Mouse (Mus musculus) embryonic facial prominence, embryonic 14.5 days (tissue): ENCODE measurements around the gene Abhd16b. TPM values are rescaled to one million over a fixed set of nuclear protein-coding genes. Genes with fewer than 3 reads are reported as not detected.
"Not testable (repeated sequence)": the region's sequence is repeated elsewhere in the genome, so short reads cannot be mapped to it uniquely, and the experiment has no call there.

Source experiments
- ATAC-seq: fragments of 200-750 bp; cut with Nextera tagmentation; 2 replicates; pipeline ENCODE4 v1.8.0; 2017; ENCODE audit warnings: low read depth, moderate number of reproducible peaks, moderate TSS enrichment
- DNase-seq: peaks from one replicate; pipeline ENCODE4 v3.0.0-alpha.2; 2015; ENCODE audit warnings: low spot score
- H3K27ac ChIP-seq: fragments of 300-500 bp; sonication (generic); replicated peaks from 2 replicates; pipeline ENCODE4 v1.5.1; 2014; ENCODE audit warnings: low read depth, mild to moderate bottlenecking, low read length, moderate library complexity
- H3K27me3 ChIP-seq: fragments of 300-500 bp; sonication (generic); replicated peaks from 2 replicates; pipeline ENCODE4 v1.6.1; 2014; ENCODE audit warnings: low read length; ENCODE audit not compliant: control insufficient read depth, insufficient read depth
- H3K36me3 ChIP-seq: fragments of 300-500 bp; sonication (generic); 2 replicates; pipeline ENCODE4 v1.6.1; 2014; ENCODE audit warnings: low read length, mixed read lengths; ENCODE audit not compliant: control insufficient read depth, insufficient read depth
- H3K4me1 ChIP-seq: fragments of 300-500 bp; sonication (generic); 2 replicates; pipeline ENCODE4 v1.6.1; 2014; ENCODE audit warnings: antibody characterized with exemption, low read length; ENCODE audit not compliant: control insufficient read depth, insufficient read depth
- H3K4me2 ChIP-seq: fragments of 300-500 bp; sonication (generic); 2 replicates; pipeline ENCODE4 v1.6.1; 2014; ENCODE audit warnings: low read depth, mild to moderate bottlenecking, low read length, moderate library complexity, mixed read lengths
- H3K4me3 ChIP-seq: fragments of 300-500 bp; sonication (generic); 2 replicates; pipeline ENCODE4 v1.5.1; 2014; ENCODE audit warnings: low read depth, mild to moderate bottlenecking, low read length
- H3K9ac ChIP-seq: fragments of 300-500 bp; sonication (generic); 2 replicates; pipeline ENCODE4 v1.6.1; 2014; ENCODE audit warnings: low read depth, mild to moderate bottlenecking, low read length, moderate library complexity, mixed read lengths
- H3K9me3 ChIP-seq: fragments of 300-500 bp; sonication (generic); 2 replicates; pipeline ENCODE4 v1.6.1; 2016; ENCODE audit warnings: low read length; ENCODE audit not compliant: control insufficient read depth
- WGBS: fragments of 180-500 bp; shearing (Covaris S2); extraction: QIAGEN DNeasy Blood & Tissue Kit; methylation state at CpG from one replicate; pipeline ENCODE4 v1.1.7; 2014; 5-methylcytosine and 5-hydroxymethylcytosine counted together
- polyA plus RNA-seq: library from polyadenylated mRNA; unstranded; fragments of >200 nt; fragmentation: Nextera tagmentation; extraction: Ambion mirVana; gene quantifications from 2 replicates; pipeline ENCODE4 v1.2.1, GENCODE M21; 2014

Abhd16b gene
- polyA plus RNA-seq, 1 experiment from 2014 or later: 0.21 TPM

- DNase-seq (no peak), ATAC-seq (no peak)
- Histone ChIP-seq H3K4me1 (peaks cover 9% of the 10 kb centered on the region; the same call in 1 of the 2 replicates), H3K9me3 (no peaks in the 10 kb centered on the region), H3K27ac (no peak overlapping the region), H3K4me2 (no peak overlapping the region), H3K9ac (no peak overlapping the region), H3K4me3 (no peak overlapping the region), H3K36me3 (no peaks in the 10 kb centered on the region), H3K27me3 (no peaks in the 10 kb centered on the region)
- WGBS: 77% methylated on average over 26 of the region's 26 CpGs
Observed at GRCm38 (mm10) chr2:181494266-181494945, 1.4 kb downstream of the Abhd16b start.

DNA sequence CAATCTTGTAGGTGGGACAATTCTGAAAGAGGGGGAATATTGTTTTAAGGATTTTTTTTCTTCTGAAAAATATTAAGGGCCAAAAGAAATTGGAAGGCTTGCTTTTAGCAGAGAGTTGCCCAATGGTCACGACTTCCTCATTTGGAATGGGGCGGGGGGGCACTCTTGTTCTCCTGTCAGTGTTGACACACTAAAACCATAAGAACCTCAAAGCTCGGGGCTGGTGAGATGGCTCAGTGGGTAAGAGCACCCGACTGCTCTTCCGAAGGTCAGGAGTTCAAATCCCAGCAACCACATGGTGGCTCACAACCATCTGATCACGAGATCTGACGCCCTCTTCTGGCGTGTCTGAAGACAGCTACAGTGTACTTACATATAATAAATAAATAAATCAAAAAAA, 2.8 kb downstream of the Abhd16b start:
- H3K27me3 ChIP-seq, H3K27ac ChIP-seq, DNase-seq, H3K9ac ChIP-seq, ATAC-seq, H3K4me3 ChIP-seq, H3K4me1 ChIP-seq, H3K9me3 ChIP-seq: not testable (repeated sequence)
- WGBS: 64% methylated on average over 8 of the region's 8 CpGs
- H3K4me2 ChIP-seq: peak overlapping the region; percentile 86; the same call in 1 of the 2 replicates
- peaks cover 10% of the 10 kb centered on the region for H3K36me3 ChIP-seq

GRCm38 (mm10) chr2:181496281-181496680, 3.3 kb downstream of the Abhd16b start:
- ATAC-seq (peak; percentile 53), DNase-seq (peak; percentile 73)
- 14% methylated on average over 8 of the region's 8 CpGs for WGBS
- peak overlapping the region; percentile 63 for H3K9ac ChIP-seq
- H3K36me3 ChIP-seq: peaks cover 15% of the 10 kb centered on the region
- H3K27ac ChIP-seq: peak overlapping the region; percentile 93
- no peaks in the 10 kb centered on the region for H3K9me3 ChIP-seq
- H3K27me3 ChIP-seq: no peaks in the 10 kb centered on the region
- peaks cover 9% of the 10 kb centered on the region; the same call in 1 of the 2 replicates for H3K4me1 ChIP-seq
- H3K4me3 ChIP-seq: peak overlapping the region; percentile 96
- H3K4me2 ChIP-seq: peak overlapping the region; percentile 86

DNA sequence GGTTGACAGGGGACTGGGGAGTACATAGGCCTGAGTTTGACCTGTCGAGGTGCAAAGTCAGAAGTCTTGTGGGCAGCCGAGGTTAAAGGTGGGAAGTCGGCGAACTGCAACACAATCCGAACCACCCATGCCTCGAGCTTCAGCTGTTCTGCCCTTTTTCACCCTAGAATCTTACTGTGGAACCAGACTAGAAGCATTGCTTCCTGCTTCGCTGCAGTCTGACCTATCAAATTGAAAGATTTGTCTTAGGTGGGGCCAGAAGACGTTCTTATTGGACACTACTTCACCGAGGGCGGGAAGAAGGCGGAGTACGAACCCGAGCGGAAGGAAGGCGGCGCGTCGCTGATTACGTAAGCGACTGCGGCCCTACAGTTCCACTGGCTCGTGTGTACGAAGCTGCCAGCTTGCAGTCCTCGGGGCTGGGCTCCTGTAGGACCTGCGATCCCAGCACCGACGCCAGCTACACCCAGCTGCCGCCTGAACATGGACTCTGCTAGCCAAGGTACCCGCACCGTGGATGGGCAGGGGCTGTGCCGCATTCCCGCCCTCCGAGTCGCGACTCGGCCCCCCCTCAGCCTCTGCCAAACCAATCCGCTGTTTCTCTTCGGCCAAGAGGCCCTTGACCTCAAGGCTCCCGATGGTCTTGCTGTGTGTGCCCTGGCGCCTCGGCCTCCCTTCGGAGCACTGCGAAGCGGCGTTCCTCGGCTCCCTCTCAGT, 4.0 kb downstream of the Abhd16b start, which contains the start of gene Tpd52l2:
TSS of gene Tpd52l2 (plus strand) at position 312 of the 717 bp plus-strand sequence.
- WGBS: 0% methylated on average over 33 of the region's 46 CpGs
- H3K27ac ChIP-seq: peak within 1 kb of the TSS; percentile 93
- H3K27me3 ChIP-seq: no peaks in the 10 kb centered on the region
- H3K9me3 ChIP-seq: no peaks in the 10 kb centered on the region
- H3K36me3 ChIP-seq: peaks cover 22% of the 10 kb centered on the region
- ATAC-seq (peak; percentile 98), DNase-seq (peak; percentile 99)
- peak within 1 kb of the TSS; percentile 96 for H3K4me3 ChIP-seq
- peak within 1 kb of the TSS; percentile 97 for H3K9ac ChIP-seq
- H3K4me1 ChIP-seq: peaks cover 9% of the 10 kb centered on the region; the same call in 1 of the 2 replicates
- peak within 1 kb of the TSS; percentile 86 for H3K4me2 ChIP-seq

- peak overlapping the region; percentile 86 for H3K4me2 ChIP-seq
- H3K9ac ChIP-seq: peak overlapping the region; percentile 97
- H3K27ac ChIP-seq: peak overlapping the region; percentile 93
- H3K4me3 ChIP-seq: peak overlapping the region; percentile 96
- ATAC-seq (peak; percentile 73), DNase-seq (peak; percentile 83)
- 0% methylated on average over 12 of the region's 12 CpGs for WGBS
- no peaks in the 10 kb centered on the region for H3K9me3 ChIP-seq
- H3K36me3 ChIP-seq: peaks cover 27% of the 10 kb centered on the region
- H3K4me1 ChIP-seq: peaks cover 9% of the 10 kb centered on the region; the same call in 1 of the 2 replicates
- no peaks in the 10 kb centered on the region for H3K27me3 ChIP-seq
Observed at GRCm38 (mm10) chr2:181497548-181497875, 4.5 kb downstream of the Abhd16b start.

GRCm38 (mm10) chr2:181498644-181499043, 5.6 kb downstream of the Abhd16b start:
- 0 out of 2 replicates have a peak overlapping the region, but pooled peaks have one; percentile 14 for H3K9ac ChIP-seq
- no peaks in the 10 kb centered on the region for H3K9me3 ChIP-seq
- 0 out of 2 replicates have a peak overlapping the region, but pooled peaks have one; percentile 86 for H3K4me2 ChIP-seq
- 78% methylated on average over 4 of the region's 4 CpGs for WGBS
- no peaks in the 10 kb centered on the region for H3K27me3 ChIP-seq
- H3K27ac ChIP-seq: no peak overlapping the region
- DNase-seq (no peak), ATAC-seq (no peak)
- H3K4me1 ChIP-seq: peaks cover 9% of the 10 kb centered on the region; the same call in 1 of the 2 replicates
- H3K4me3 ChIP-seq: no peak overlapping the region
- H3K36me3 ChIP-seq: peaks cover 37% of the 10 kb centered on the region

- H3K9ac ChIP-seq: no peak overlapping the region
- ATAC-seq (no peak), DNase-seq (no peak)
- no peak overlapping the region for H3K4me2 ChIP-seq
- H3K9me3 ChIP-seq: no peaks in the 10 kb centered on the region
- H3K27me3 ChIP-seq: no peaks in the 10 kb centered on the region
- H3K27ac ChIP-seq: no peak overlapping the region
- no peak overlapping the region for H3K4me3 ChIP-seq
- no peaks in the 10 kb centered on the region for H3K4me1 ChIP-seq
- WGBS: 90% methylated on average over 2 of the region's 2 CpGs
- H3K36me3 ChIP-seq: peaks cover 91% of the 10 kb centered on the region
Observed at GRCm38 (mm10) chr2:181509191-181509590, 16.2 kb downstream of the Abhd16b start.

DNA sequence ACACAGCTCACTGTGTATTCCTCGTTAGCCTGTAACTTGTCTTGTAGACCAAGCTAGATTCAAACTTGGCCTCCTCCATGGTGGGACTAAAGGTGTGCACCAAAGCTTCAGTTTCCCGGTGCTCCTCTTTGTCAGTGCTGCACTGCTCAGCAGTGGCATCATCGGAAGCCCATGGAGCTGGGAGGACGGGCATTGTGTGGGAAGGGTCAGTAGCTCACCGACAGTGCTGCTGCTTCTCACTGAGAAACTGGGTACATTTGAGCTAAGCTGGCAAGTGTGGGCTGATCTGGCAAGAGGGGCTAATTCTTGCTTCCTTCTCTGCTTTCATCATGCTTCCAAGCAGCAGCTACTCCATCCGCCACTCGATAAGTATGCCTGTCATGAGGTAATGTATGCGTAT, 18.2 kb downstream of the Abhd16b start:
- Histone ChIP-seq H3K36me3 (peaks cover 95% of the 10 kb centered on the region), H3K27ac (no peak overlapping the region), H3K4me1 (no peaks in the 10 kb centered on the region), H3K27me3 (no peaks in the 10 kb centered on the region), H3K4me3 (no peak overlapping the region), H3K9ac (no peak overlapping the region), H3K4me2 (no peak overlapping the region), H3K9me3 (no peaks in the 10 kb centered on the region)
- ATAC-seq (no peak), DNase-seq (no peak)
- 91% methylated on average over 8 of the region's 8 CpGs for WGBS
